Mouse (Mus musculus) CH12F3 (cell line): ENCODE measurements around the gene Ip6k1.

Experiments
- in situ Hi-C: fragments of 300-500 bp; cut with MboI; formaldehyde crosslinking; loops from 2 replicates; pipeline ENCODE4 v1.14.3; 2020; ENCODE audit warnings: low sequenced_read_pairs

Ip6k1 gene

GRCm38 (mm10) chr9:108056361-108057261, 54.3 kb downstream of the Ip6k1 start:
- in situ Hi-C loops = no loop called here

- in situ Hi-C loops = no loop called here
Measured at GRCm38 (mm10) chr9:108057262-108057562, 54.9 kb downstream of the Ip6k1 start.

- in situ Hi-C loops = no loop called here
Measured at GRCm38 (mm10) chr9:108058291-108058690, 56.0 kb downstream of the Ip6k1 start.

- in situ Hi-C loops = no loop called here
Measured at GRCm38 (mm10) chr9:108062142-108062541, 59.8 kb downstream of the Ip6k1 start.

GRCm38 (mm10) chr9:108063361-108063760, 61.1 kb downstream of the Ip6k1 start:
- in situ Hi-C loops = no loop called here

- in situ Hi-C loops = no loop called here
Measured at GRCm38 (mm10) chr9:108065491-108066011, 63.2 kb downstream of the Ip6k1 start.

GRCm38 (mm10) chr9:108067199-108067598, 64.9 kb downstream of the Ip6k1 start:
- in situ Hi-C loops = no loop called here

GRCm38 (mm10) chr9:108067900-108068299, 65.6 kb downstream of the Ip6k1 start:
- in situ Hi-C loops = no loop called here

GRCm38 (mm10) chr9:108069007-108069406, 66.7 kb downstream of the Ip6k1 start:
- in situ Hi-C loops = no loop called here

- in situ Hi-C loops = no loop called here
Measured at GRCm38 (mm10) chr9:108069529-108069928, 67.2 kb downstream of the Ip6k1 start.

GRCm38 (mm10) chr9:108071801-108072200, 69.5 kb downstream of the Ip6k1 start:
- in situ Hi-C loops = no loop called here

- in situ Hi-C loops = no loop called here
Measured at GRCm38 (mm10) chr9:108072481-108072924, 70.2 kb downstream of the Ip6k1 start.

GRCm38 (mm10) chr9:108073141-108073930, 71.0 kb downstream of the Ip6k1 start:
- in situ Hi-C loops = no loop called here

- in situ Hi-C loops = no loop called here
Measured at GRCm38 (mm10) chr9:108080168-108080567, 77.9 kb downstream of the Ip6k1 start, which contains the start of gene Mst1. Gene Mst1, plus strand, starts transcription at chr9:108080436.

- in situ Hi-C loops = no loop called here
Measured at GRCm38 (mm10) chr9:108082549-108082948, 80.2 kb downstream of the Ip6k1 start.

GRCm38 (mm10) chr9:108082988-108083431, 80.7 kb downstream of the Ip6k1 start, which contains the start of gene Rnf123:
Gene Rnf123, minus strand, starts transcription at chr9:108083346.
- in situ Hi-C loops = no loop called here

- in situ Hi-C loops = no loop called here
Measured at GRCm38 (mm10) chr9:108083561-108083960, 81.3 kb downstream of the Ip6k1 start.

GRCm38 (mm10) chr9:108085261-108085660, 83.0 kb downstream of the Ip6k1 start:
- in situ Hi-C loops = no loop called here

- in situ Hi-C loops = no loop called here
Measured at GRCm38 (mm10) chr9:108090611-108091120, 88.4 kb downstream of the Ip6k1 start.

- in situ Hi-C loops = no loop called here
Measured at GRCm38 (mm10) chr9:108093586-108093985, 91.3 kb downstream of the Ip6k1 start.
